Mouse (Mus musculus) kidney, adult 8-10 months (tissue): ENCODE data around the gene Rasgrp4.
A peak's percentile ranks its signal among the peaks of the same experiment; 100 is the strongest.
"Not testable (repeated sequence)": the region's sequence is repeated elsewhere in the genome, so short reads cannot be mapped to it uniquely, and the experiment has no call there.

Experiments
- DNase-seq, 2 experiments: peaks; one replicate each; pipeline ENCODE4 v3.0.0; 2022

Rasgrp4 gene

DNA sequence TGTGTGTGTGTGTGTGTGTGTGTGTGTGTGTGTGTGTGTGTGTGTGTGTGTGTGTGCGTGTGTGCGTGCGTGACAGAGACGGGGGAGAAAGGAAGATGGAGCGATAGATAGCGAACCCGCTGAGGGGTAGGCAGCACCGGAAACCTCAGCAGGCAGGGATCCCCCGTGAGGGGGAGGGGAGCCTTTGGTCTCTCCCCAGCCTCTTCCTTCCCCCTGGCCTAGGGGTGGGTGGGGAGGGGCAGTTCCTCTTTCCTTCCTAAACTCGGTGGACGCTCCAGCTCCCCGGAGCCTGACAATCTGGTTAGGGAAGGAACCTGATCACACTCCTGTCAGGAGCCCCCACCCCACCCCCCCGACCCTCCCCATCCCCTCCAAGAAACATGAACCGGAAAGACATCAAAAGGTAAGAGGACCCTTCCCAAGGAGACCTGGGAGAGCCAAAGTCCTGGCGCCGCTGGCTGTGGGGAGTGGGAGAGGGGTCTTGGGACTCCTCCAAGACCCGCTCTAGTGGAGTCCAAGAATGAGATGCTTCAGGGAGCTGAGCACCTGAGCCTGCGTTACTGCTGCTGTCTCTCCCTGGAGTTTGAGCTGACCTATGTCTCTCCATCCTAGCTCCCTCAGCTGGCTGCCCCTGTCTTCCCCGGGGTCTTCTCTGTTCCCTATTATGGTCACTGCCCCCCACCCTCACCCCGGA lies at the start of gene Rasgrp4:
Gene Rasgrp4, plus strand, starts transcription at position 159 of the 694 bp plus-strand sequence.
- DNase-seq = no peak

- no peak for DNase-seq
These were observed 48.7 kb upstream of the Rasgrp4 start for GRCm38 (mm10) chr7:29085981-29086380.

DNA sequence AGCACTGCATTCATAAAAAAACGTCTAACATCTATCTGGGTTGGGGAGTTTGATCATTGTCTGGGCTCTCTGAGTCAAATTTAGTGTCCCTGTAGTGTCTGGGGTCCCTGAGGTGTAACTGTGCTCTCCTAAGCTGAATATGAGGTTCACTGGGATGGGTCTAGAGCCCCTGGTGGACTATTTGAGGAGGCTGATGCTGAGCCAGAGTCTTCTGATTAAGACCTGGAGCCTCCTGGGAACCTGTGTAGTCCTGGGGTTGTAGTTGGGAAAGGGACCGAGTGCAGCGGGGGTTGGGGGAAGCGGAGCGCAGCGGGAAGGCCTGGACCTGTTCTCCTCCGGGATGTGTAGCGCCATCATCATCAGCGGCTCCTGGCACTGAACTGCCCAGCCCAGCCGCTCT lies 47.7 kb upstream of the Rasgrp4 start:
- no peak for DNase-seq

DNA sequence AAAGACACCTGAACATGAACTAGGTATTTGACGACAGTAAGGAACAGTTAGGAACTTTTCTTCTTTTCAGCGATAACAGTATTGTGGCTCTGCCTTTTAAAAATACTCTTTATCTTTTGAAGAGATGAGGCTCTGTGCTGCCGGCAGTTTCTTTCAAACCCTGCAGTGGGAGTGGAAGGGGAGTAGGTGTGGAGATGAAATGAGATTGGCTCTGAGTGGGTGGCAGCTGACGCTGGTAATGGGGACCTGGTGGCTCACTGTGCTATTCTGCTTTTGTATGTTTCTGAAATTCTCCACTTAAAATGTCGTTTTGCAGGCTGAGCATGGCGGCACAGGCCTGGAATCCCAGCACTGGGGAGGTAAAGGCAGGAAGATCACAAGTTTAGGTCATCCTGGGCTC lies 45.8 kb upstream of the Rasgrp4 start:
- DNase-seq = no peak

DNA sequence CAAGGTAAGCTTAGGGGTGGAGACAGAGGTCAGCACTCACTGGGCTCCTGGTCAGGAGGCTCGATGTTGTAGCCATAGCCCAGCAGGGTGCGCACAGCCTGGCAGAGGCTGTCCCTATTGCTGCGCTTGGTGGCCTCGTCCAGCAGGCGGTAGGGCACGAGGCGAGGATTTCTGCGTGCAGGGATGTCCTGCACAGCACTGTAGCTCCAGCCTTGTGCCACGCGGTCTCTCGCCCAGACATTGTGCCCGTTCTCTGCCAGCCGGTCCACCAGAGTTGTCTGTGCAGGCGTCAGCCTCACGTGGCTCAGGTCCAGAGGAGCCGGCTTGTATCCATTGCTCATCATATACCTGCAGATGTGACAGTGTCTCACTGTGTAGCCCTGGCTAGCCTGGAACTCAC lies 37.5 kb upstream of the Rasgrp4 start:
- DNase-seq = no peak

- no peak for DNase-seq
These were observed 33.2 kb upstream of the Rasgrp4 start for GRCm38 (mm10) chr7:29101286-29102017.

DNA sequence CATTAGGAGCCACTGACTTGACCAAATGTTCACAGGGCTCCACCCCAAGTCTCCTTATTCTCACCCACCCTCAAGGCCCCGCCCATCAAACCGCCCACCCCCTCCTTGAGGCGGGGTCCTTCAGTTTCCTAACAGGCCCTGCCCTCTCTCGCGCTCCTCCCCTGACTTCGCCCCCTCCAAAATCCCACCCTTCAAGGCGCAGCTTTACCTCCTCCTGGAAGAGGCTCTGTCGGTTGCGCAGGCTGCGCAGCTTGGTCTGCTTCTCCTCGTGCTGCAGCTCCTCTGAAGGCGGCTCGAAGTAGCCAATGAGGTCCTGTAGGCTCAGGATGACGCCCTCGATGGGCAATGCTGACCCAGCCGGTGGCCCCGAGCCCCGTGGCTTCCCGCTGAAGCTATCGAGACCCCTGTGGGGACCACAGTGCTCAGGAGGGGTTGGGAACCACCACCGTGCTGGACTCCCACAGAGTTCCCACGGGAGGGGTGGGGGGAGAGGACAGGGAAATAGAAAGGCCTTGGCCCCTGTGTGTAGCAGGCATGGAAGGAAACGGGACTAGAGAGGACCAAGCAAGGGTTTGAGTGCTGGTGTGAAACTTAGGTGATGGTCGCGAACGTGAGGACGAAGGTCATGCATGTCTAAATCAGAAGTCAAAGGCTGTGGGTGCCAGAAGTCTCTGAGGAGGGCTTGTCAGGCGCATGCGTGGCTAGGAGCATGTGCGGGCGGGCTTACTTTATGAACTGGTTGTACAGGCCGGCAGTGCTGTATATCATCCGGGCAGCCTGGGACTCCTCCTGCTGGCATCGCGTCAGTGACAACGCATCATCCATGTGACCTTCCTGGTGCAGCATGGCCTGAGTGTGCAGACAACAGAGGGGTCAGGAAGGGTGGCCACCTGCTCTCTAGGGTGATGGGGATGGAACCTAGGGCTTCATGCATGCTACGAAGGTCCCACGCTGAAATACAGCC lies 25.4 kb upstream of the Rasgrp4 start:
- DNase-seq = peak; percentile 9 to 26

- DNase-seq = no peak
These were observed 16.4 kb upstream of the Rasgrp4 start for GRCm38 (mm10) chr7:29118142-29118851.

GRCm38 (mm10) chr7:29119526-29119925 lies 15.1 kb upstream of the Rasgrp4 start:
- no peak for DNase-seq

GRCm38 (mm10) chr7:29122821-29123220 lies 11.8 kb upstream of the Rasgrp4 start:
- DNase-seq = no peak

DNA sequence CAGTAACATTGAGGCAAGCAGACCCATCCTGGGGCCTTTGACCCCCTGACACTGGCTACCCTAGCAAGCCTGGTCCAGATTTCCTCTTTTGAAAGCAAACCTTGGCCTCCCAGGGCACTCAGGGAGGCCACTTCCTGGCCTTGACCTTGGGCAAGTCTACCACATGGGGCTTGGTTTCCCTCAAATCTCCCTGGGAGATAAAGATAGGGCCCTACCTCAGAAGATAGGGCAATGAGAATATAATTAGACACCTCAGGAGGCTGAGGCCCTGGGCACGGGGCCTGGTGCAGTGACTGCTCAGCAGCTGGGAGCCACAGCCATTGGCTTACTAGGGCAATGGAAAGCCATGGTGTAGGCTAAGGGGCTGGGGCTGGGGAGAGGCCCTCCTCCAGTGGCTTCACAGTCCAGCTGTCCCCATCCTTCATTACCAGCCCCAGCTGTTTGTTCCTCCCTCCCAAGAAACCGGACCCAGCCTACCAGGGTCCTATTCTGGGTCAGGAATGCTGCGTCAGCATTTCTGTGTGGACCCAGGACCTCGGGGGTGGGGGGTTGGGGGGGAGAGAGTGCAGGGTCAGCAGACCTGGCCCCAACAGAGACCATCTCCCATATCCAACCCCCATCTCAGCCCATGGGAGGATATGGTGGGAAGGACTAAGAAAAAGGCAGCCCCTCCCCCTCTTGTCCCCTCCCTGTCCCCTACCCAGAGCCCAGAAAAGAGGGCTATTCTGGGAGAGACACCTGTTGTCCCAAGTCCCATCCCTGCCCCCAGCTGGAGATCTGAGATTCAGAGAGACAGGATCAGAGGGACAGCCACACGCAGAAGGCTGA lies 10.9 kb upstream of the Rasgrp4 start:
- DNase-seq = no peak

DNA sequence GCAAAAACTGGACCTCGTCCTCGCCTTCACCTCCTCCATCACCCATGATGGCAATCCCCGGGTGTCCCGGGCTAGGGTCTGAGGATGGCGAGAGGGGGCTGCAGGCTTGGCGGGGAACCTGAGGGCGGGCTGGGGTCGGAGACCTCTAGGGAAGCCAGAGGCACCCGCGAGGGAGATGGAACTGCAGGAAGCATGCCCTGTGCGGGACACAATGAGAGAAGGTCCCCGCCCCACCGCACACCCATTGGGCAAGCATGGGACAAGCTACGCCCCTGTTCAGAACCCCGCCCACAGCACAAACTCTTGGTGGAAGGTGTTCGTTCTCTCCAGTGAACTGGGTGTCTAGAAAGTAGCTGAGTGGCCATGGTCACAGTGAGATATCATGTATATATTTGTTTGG lies 9.7 kb upstream of the Rasgrp4 start, which contains the start of gene Ryr1:
Gene Ryr1, minus strand, starts transcription at position 210 of the 400 bp plus-strand sequence.
- peak; percentile 11 to 30 for DNase-seq

- DNase-seq = peak; percentile 59 to 79
These were observed 8.3 kb upstream of the Rasgrp4 start for GRCm38 (mm10) chr7:29126173-29126915.

DNA sequence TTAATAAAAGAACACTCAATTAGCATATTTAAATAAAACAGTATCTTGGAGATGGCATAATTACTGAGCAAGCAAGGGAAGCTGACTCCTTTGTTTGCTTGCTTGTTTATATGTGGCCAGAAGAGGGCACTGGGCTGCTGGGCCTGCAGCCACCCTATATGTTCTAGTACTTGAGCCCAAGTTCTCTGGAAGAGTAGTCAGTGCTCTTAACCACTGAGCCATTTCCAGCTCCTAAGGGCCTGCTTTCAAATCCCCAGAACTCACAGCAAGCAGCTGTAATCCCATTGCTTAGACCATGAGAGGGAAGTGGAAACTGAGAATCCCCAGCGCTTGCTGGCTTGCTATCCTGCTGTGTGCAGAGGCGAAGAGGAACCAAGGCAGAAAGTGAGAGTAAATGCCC lies 5.9 kb upstream of the Rasgrp4 start:
- no peak for DNase-seq

GRCm38 (mm10) chr7:29134230-29134629 lies 421 bp upstream of the Rasgrp4 start:
- DNase-seq = no peak

GRCm38 (mm10) chr7:29137429-29137828 lies 2.8 kb downstream of the Rasgrp4 start:
- DNase-seq = no peak

- DNase-seq = not testable (repeated sequence)
These were observed 4.6 kb downstream of the Rasgrp4 start for GRCm38 (mm10) chr7:29139237-29139636.

DNA sequence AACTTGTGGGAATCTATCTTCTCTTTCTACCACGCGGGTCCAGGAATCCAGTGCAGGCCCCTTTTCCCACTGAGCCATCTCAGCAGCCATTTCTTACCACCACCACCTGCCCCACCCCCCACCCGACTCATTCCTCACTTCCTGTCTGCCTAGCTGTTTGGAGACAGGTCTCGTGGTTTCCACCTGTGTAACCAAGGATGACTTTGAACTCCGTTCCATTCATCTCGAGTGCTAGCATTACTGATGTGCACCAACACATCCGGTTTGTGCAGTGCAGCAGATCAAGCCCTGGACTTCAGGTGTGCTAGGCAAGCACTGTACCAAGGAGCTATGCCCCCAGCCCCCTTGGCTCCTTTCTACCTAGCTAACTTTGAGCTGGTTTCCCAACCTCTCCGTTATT lies 6.8 kb downstream of the Rasgrp4 start:
- DNase-seq = no peak

DNA sequence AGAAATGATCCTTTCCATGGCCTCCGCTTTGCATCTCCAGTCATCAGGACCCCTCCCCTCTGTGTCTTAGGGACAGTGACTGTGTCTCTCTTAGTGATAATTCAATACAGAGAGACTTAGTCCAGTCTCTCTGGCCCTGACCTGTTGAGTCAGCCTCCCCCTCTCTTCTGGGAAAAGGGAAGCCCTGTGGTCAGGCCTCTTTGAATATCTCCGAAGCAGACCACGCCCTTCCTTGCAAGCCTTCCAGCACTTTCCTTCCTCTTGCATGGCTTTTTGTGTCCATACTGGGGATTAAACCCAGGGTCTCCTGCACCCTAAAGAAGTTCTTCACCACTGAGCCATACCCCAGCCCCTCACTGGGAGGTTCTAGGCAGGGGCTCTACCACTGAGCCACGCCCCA lies 9.4 kb downstream of the Rasgrp4 start:
- no peak for DNase-seq

DNA sequence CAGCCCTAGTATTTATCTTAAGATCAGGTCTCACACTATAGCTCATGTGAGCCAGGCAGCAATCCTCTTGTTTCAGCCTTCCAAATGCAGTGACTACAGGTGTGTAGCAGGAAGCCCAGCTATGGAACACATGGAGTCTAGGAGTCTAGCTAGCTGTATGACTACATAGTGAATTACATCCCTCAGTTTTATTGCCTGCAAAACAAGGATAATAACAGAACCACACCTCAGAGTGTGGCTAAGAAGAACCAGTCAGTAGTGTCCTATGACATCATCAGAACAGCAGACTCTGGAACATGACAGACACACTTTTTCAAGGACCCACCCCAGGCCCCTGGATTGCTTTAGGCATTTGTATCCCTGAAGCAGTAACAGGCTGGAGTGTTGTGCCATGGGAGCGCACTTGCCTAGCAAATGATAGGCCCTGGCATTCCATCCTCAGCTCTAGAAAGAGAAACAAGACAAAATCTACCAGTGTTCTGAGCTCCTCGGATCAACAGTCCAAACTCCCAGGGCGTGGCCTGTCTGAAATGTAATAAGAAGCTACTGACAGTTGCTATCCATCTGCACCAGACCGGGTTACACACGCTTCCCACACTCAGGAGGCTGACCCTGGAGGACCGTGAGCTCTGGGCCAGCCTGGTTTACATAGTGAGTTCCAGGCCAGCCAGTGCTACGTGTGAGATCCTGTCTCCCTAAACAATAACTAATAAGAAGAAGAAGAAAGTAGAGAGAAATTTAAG lies 12.1 kb downstream of the Rasgrp4 start:
- DNase-seq = no peak
